Mouse (Mus musculus): ENCODE measurements around the gene Maml2.

GRCm38 (mm10) chr9:13707066-13707555, 409.4 kb downstream of the Maml2 start:
- TF ChIP-seq CTCF (IDR thresholded peaks at IDR 0.05; ENCODE audit: insufficient read depth, low read depth, low read length) (no peak), POLR2A (IDR thresholded peaks at IDR 0.05; ENCODE audit: insufficient read depth, low read depth, low read length) (no peak)
